Mouse (Mus musculus) limb, embryonic 11.5 days (tissue): ENCODE results near the gene Zfp82. TPM values are rescaled to one million over a fixed set of nuclear protein-coding genes. Genes with fewer than 3 reads are reported as not detected.
"Not testable (repeated sequence)": the region's sequence is repeated elsewhere in the genome, so short reads cannot be mapped to it uniquely, and the experiment has no call there.

ENCODE experiments used
- ATAC-seq: fragments of 200-750 bp; cut with Nextera tagmentation; 2 replicates; pipeline ENCODE4 v1.8.0; 2017; ENCODE audit warnings: low read depth; ENCODE audit not compliant: insufficient number of reproducible peaks, low FRiP score, low TSS enrichment
- DNase-seq: peaks from one replicate; pipeline ENCODE4 v3.0.0-alpha.2; 2015; ENCODE audit warnings: low spot score
- H3K27ac ChIP-seq: fragments of 300-500 bp; sonication (generic); replicated peaks from 2 replicates; pipeline ENCODE4 v1.5.1; 2014; ENCODE audit warnings: low read depth, mild to moderate bottlenecking, low read length
- H3K27me3 ChIP-seq: fragments of 300-500 bp; sonication (generic); 2 replicates; pipeline ENCODE4 v1.6.1; 2014; ENCODE audit warnings: mild to moderate bottlenecking, low read length, mixed read lengths; ENCODE audit not compliant: control insufficient read depth, insufficient read depth
- H3K36me3 ChIP-seq: fragments of 300-500 bp; sonication (generic); 2 replicates; pipeline ENCODE4 v1.6.1; 2014; ENCODE audit warnings: mild to moderate bottlenecking, low read length, moderate library complexity, mixed read lengths; ENCODE audit not compliant: control insufficient read depth, insufficient read depth
- H3K4me1 ChIP-seq: fragments of 300-500 bp; sonication (generic); 2 replicates; pipeline ENCODE4 v1.6.1; 2014; ENCODE audit warnings: low read length, mixed read lengths; ENCODE audit not compliant: control insufficient read depth, insufficient read depth
- H3K4me2 ChIP-seq: fragments of 300-500 bp; sonication (generic); 2 replicates; pipeline ENCODE4 v1.6.1; 2014; ENCODE audit warnings: low read depth, mild to moderate bottlenecking, moderate library complexity; ENCODE audit not compliant: severe bottlenecking
- H3K4me3 ChIP-seq: fragments of 300-500 bp; sonication (generic); 2 replicates; pipeline ENCODE4 v1.5.1; 2014; ENCODE audit warnings: low read depth, low read length
- H3K9ac ChIP-seq: fragments of 300-500 bp; sonication (generic); 2 replicates; pipeline ENCODE4 v1.6.1; 2014; ENCODE audit warnings: mild to moderate bottlenecking, low read length
- H3K9me3 ChIP-seq: fragments of 300-500 bp; sonication (generic); 2 replicates; pipeline ENCODE4 v1.6.1; 2016; ENCODE audit warnings: low read length; ENCODE audit not compliant: control insufficient read depth
- WGBS: fragments of 180-500 bp; shearing (Covaris S2); extraction: QIAGEN DNeasy Blood & Tissue Kit; methylation state at CpG from one replicate; pipeline ENCODE4 v1.1.7; 2014; 5-methylcytosine and 5-hydroxymethylcytosine counted together
- polyA plus RNA-seq: library from polyadenylated mRNA; unstranded; fragments of >200 nt; fragmentation: Nextera tagmentation; extraction: Ambion mirVana; gene quantifications from 2 replicates; pipeline ENCODE4 v1.2.1, GENCODE M21; 2014

Zfp82 gene
- polyA plus RNA-seq, result 4.3 and 4.7 TPM in 2 replicates

GRCm38 (mm10) chr7:30072146-30073028 is at the start of gene Zfp82:
TSS of gene Zfp82 (minus strand) at chr7:30072900.
- peak; percentile 86 for DNase-seq
- Histone ChIP-seq H3K4me2 (peak within 1 kb of the TSS; percentile 96), H3K9ac (peak within 1 kb of the TSS; percentile 74), H3K9me3 (no peaks in the 10 kb centered on the region), H3K4me3 (peak within 1 kb of the TSS; percentile 68), H3K27me3 (no peaks in the 10 kb centered on the region), H3K27ac (no peak within 1 kb of the TSS), H3K4me1 (peaks cover 3% of the 10 kb centered on the region; the same call in 1 of the 2 replicates), H3K36me3 (peaks cover 6% of the 10 kb centered on the region; the same call in 1 of the 2 replicates)
- WGBS, result under 1% methylated on average over 50 of the region's 50 CpGs
- ATAC-seq, result peak; percentile 88

GRCm38 (mm10) chr7:30122188-30122530 is 49.5 kb upstream of the Zfp82 start:
- Histone ChIP-seq H3K9ac (peak overlapping the region; percentile 78), H3K4me3 (peak overlapping the region; percentile 64), H3K27me3 (no peaks in the 10 kb centered on the region), H3K4me2 (peak overlapping the region; percentile 86), H3K4me1 (no peaks in the 10 kb centered on the region), H3K9me3 (no peaks in the 10 kb centered on the region), H3K36me3 (peaks cover under 1% of the 10 kb centered on the region; the same call in 1 of the 2 replicates), H3K27ac (no peak overlapping the region)
- DNase-seq (no peak), ATAC-seq (peak; percentile 69; the same call in 1 of the 2 replicates)
- 11% methylated on average over 15 of the region's 15 CpGs for WGBS

DNA sequence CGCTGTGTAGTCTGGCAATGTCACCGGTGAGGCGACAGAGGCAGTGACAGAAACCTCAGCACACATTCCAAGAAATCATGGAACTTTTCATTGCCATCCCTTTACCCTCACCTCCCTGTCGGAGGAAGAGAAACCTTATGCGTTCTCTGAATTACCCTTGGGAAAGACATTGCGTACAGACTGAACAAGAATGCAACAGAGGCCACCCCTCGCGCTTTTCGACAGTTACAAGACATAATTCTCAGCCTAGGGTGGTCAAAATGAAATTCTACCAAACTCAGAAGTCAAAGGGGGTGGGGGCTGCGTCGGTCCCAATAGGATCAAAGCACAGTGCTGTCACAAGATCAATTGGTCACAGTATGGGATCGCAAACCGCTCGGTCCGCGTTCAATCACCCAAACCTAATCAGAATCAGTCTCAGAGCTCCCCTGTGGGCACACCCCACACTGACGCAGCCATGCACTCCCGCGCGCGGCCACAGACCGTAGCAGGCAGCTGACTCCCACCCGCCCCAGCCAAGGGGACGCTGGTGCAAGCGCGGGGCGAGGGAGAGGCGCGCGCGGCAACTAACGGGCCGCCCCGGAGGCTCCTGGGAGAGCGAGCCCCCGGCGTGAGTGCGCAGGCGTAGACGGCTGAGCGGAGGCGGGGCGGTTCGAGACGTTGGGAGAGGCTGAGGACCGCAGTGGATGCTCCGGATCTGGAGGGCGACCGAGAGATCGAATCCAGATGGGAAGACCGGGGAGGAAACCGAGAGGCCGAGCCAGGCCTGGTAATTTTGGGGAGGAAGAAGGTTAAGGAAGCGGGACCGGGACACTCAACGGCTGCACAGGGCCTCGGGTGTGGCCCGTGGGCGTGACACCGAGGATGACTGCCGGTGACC is 48.8 kb upstream of the Zfp82 start, which contains the start of gene Zfp382:
Gene Zfp382, plus strand, starts transcription at position 635 of the 880 bp plus-strand sequence.
- H3K9ac ChIP-seq, result peak within 1 kb of the TSS; percentile 78
- WGBS, result 1% methylated on average over 61 of the region's 61 CpGs
- H3K27me3 ChIP-seq, result no peaks in the 10 kb centered on the region
- H3K4me1 ChIP-seq, result no peaks in the 10 kb centered on the region
- ATAC-seq, result peak; percentile 93
- no peaks in the 10 kb centered on the region for H3K9me3 ChIP-seq
- H3K4me3 ChIP-seq, result peak within 1 kb of the TSS; percentile 64
- H3K27ac ChIP-seq, result peak within 1 kb of the TSS; percentile 45
- no peaks in the 10 kb centered on the region for H3K36me3 ChIP-seq
- H3K4me2 ChIP-seq, result peak within 1 kb of the TSS; percentile 86
- DNase-seq, result peak; percentile 94

- H3K4me1 ChIP-seq, H3K4me2 ChIP-seq, H3K27me3 ChIP-seq, H3K4me3 ChIP-seq, DNase-seq, H3K9me3 ChIP-seq, H3K36me3 ChIP-seq, H3K9ac ChIP-seq, ATAC-seq, H3K27ac ChIP-seq: not testable (repeated sequence)
- 93% methylated on average over 12 of the region's 12 CpGs for WGBS
Measured at GRCm38 (mm10) chr7:30117935-30118334, 45.2 kb upstream of the Zfp82 start.

- Histone ChIP-seq H3K36me3 (no peaks in the 10 kb centered on the region), H3K4me1 (no peaks in the 10 kb centered on the region), H3K4me2 (no peak overlapping the region), H3K27me3 (no peaks in the 10 kb centered on the region), H3K9ac (no peak overlapping the region), H3K4me3 (no peak overlapping the region), H3K27ac (no peak overlapping the region), H3K9me3 (no peaks in the 10 kb centered on the region)
- no peak for DNase-seq
- no peak for ATAC-seq
- 93% methylated on average over 5 of the region's 5 CpGs for WGBS
Measured at GRCm38 (mm10) chr7:30116076-30116475, 43.4 kb upstream of the Zfp82 start.

DNA sequence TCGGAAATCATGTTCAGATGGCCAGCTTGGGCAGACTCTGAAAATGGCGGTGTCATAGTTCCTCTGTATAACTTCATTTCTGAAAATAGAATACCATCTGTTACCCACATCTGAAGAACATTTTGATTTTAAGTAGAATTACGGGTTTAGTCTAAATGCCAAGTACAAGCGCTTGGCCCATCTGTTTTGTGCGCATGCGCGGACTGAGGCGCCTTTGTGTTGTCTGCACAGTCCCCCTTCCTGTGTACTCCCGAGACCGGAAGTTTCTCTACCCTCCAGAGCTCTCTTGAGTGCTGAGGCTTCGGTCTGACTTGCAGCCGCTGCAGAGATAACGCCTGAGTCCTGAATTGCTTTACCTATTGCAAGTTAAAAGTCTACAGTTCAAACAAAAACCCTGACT is 26.6 kb upstream of the Zfp82 start:
- WGBS, result 96% methylated on average over 13 of the region's 13 CpGs
- H3K4me1 ChIP-seq, result 0 out of 2 replicates have a peak, but pooled peaks cover 1% of the 10 kb centered on the region
- peaks cover 31% of the 10 kb centered on the region for H3K36me3 ChIP-seq
- H3K4me2 ChIP-seq, result no peak overlapping the region
- H3K9me3 ChIP-seq, result peaks cover 13% of the 10 kb centered on the region
- no peak overlapping the region for H3K27ac ChIP-seq
- no peak overlapping the region for H3K4me3 ChIP-seq
- ATAC-seq (no peak), DNase-seq (no peak)
- H3K9ac ChIP-seq, result no peak overlapping the region
- no peaks in the 10 kb centered on the region for H3K27me3 ChIP-seq

DNA sequence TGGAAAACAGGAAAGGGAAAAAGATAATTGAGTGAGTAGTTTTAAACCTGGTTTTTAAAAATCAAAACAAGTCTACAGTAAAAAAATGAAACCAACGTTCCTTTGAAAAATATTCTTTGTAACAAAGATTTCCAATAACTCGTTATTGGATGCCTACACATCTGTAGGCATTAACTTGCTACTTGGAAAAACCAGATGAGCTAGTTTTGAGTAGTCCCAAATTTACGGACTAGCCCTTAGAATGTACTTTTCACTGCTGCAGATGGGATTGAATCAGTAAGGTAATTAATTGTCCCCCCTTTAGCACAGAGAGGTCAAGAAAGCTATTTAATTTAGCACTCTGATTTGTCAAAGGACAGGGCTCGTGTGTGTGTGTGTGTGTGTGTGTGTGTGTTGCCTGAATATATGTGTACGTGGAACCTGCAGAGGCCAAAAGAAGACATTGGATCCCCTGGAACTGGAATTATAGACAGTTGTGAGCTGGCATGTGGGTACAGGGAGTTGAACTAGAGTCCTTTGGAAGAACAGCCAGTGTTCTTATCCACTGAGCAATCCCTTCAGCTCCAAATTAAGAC is 22.9 kb upstream of the Zfp82 start:
- H3K36me3 ChIP-seq, result peaks cover 9% of the 10 kb centered on the region; the same call in 1 of the 2 replicates
- peak overlapping the region; percentile 55 for H3K4me3 ChIP-seq
- peak overlapping the region; percentile 53 for H3K9ac ChIP-seq
- ATAC-seq (no peak), DNase-seq (no peak)
- no peaks in the 10 kb centered on the region for H3K9me3 ChIP-seq
- 0 out of 2 replicates have a peak, but pooled peaks cover 3% of the 10 kb centered on the region for H3K4me1 ChIP-seq
- peak overlapping the region; percentile 96; the same call in 1 of the 2 replicates for H3K27ac ChIP-seq
- WGBS, result 12% methylated on average over 5 of the region's 5 CpGs
- no peaks in the 10 kb centered on the region for H3K27me3 ChIP-seq
- H3K4me2 ChIP-seq, result peak overlapping the region; percentile 47
